Mouse (Mus musculus) cortical plate, adult 2 months (tissue): ENCODE data around the gene Cars.

Experiments
- CTCF ChIP-seq: fragments of 200-500 bp; IDR thresholded peaks from 2 replicates; pipeline ENCODE4 v1.5.1; 2011; ENCODE audit warnings: mild to moderate bottlenecking, control low read depth, low read length; ENCODE audit not compliant: insufficient read depth; ENCODE audit errors: extremely low read depth
- POLR2A ChIP-seq: fragments of 200-500 bp; IDR thresholded peaks from 2 replicates; pipeline ENCODE4 v1.6.1; 2011; ENCODE audit warnings: mild to moderate bottlenecking, low read length, control low read depth; ENCODE audit not compliant: insufficient read depth; ENCODE audit errors: extremely low read depth

DNA sequence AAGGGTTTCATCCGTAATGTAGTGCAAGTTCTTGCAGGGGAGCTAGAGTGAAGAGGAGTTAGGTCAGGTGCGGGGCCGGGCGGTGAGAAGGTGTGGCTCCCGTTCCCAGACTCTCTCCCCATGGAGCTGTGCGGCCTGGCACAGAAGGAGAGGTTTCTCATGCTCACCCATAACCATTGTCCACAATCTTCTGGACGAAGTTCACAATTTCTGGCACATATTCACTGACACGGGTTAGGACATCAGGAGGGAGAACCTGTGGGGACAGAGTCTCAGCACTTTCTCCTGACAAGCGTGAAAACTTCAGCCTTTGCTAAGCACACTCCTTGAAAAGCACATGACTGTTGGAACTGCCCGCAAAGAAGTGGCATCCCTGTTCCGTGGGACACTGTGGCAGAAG, 24.1 kb downstream of the Cars start:
- TF ChIP-seq POLR2A (no peak), CTCF (no peak)
